Mouse (Mus musculus) ES-Bruce4 (cell line): ENCODE data around the gene Cotl1.

Experiments
- CTCF ChIP-seq: IDR thresholded peaks from one replicate; pipeline ENCODE4 v1.8.1; 2011; ENCODE audit warnings: low read depth, low read length
- EP300 ChIP-seq: IDR thresholded peaks from 2 replicates; pipeline ENCODE4 v1.6.1; 2011; ENCODE audit warnings: low read depth, low read length; ENCODE audit not compliant: insufficient read depth

DNA sequence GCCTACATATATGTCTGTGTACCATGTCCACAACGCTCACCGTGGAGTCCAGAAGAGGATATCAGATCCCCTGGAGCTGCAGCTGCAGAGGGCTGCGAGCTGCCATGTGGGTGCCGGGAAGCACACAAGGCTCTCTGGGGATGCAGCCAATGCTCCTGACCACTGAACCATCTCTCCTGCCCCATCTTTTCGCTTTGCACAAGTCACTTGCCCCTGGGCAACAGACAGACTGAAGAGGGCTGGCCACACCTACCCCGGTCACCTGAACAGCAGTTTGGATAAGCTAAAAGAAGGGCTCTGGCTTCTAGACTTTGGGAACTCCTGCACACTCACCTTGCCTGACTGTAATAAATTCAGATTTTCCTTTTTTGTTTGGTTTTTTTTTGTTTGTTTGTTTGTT lies 18.7 kb downstream of the Cotl1 start:
- TF ChIP-seq CTCF: no peak
- no peak for TF ChIP-seq EP300
